Mouse (Mus musculus) CH12.LX (cell line): Measurements from ENCODE around the gene Slc9a9. TPM values are rescaled to one million over a fixed set of nuclear protein-coding genes. Genes with fewer than 3 reads are reported as not detected.

Source experiments
- DNase-seq: peaks from one replicate; pipeline ENCODE4 v3.0.0-alpha.2; 2013; ENCODE audit errors: extremely low read depth
- H3K27ac ChIP-seq: 2 replicates; pipeline ENCODE4 v1.5.1; 2012; ENCODE audit warnings: low read depth, mild to moderate bottlenecking, control low read depth, moderate library complexity; ENCODE audit not compliant: insufficient read depth
- H3K27me3 ChIP-seq: replicated peaks from 2 replicates; pipeline ENCODE3; 2012; ENCODE audit warnings: inconsistent platforms
- H3K36me3 ChIP-seq, 2 experiments: replicated peaks in 1 of 2; 2 replicates each; pipeline versions ENCODE3 to v1.6.1; 2012; ENCODE audit warnings: inconsistent platforms in 1 of 2, low read length in 1 of 2, mild to moderate bottlenecking in 1 of 2, mixed read lengths in 1 of 2, moderate library complexity in 1 of 2; ENCODE audit not compliant: control insufficient read depth in 1 of 2, insufficient read depth in 1 of 2
- H3K4me1 ChIP-seq, 2 experiments: 2 replicates each; pipeline ENCODE4 v1.6.1; 2012; ENCODE audit warnings: inconsistent platforms in 1 of 2, moderate library complexity in 1 of 2; ENCODE audit not compliant: insufficient read depth in 2 of 2, control insufficient read depth in 1 of 2
- H3K4me2 ChIP-seq: 2 replicates; pipeline ENCODE4 v1.6.1; 2012; ENCODE audit warnings: low read depth, mild to moderate bottlenecking, control low read depth; ENCODE audit not compliant: poor library complexity, insufficient read depth, severe bottlenecking
- H3K4me3 ChIP-seq, 3 experiments: fragments of 150-350 bp in 1 of 3; sonication (generic) in 1 of 3; replicated peaks in 1 of 3; 2 replicates each; pipeline versions ENCODE3 to v1.5.1; 2011 to 2012; ENCODE audit warnings: low read depth in 2 of 3, low read length in 2 of 3, mild to moderate bottlenecking in 2 of 3, moderate library complexity in 2 of 3, control low read depth in 1 of 3, improper control_type of control experiment in 1 of 3, inconsistent platforms in 1 of 3, mixed read lengths in 1 of 3; ENCODE audit not compliant: poor library complexity in 1 of 3
- H3K79me2 ChIP-seq: replicated peaks from 2 replicates; pipeline ENCODE4 v1.6.1; 2012; ENCODE audit warnings: mild to moderate bottlenecking, moderate library complexity; ENCODE audit not compliant: control insufficient read depth, poor library complexity, insufficient read depth, severe bottlenecking; ENCODE audit errors: extremely low read depth
- H3K9ac ChIP-seq: 2 replicates; pipeline ENCODE4 v1.6.1; 2012; ENCODE audit warnings: low read depth, mild to moderate bottlenecking, control low read depth, moderate library complexity; ENCODE audit not compliant: insufficient read depth
- H3K9me3 ChIP-seq: replicated peaks from 2 replicates; pipeline ENCODE3; 2012; ENCODE audit warnings: low read length, inconsistent platforms, mixed read lengths
- BHLHE40 ChIP-seq: IDR thresholded peaks from 2 replicates; pipeline ENCODE4 v1.6.1; 2011; ENCODE audit warnings: mild to moderate bottlenecking, low read depth, low read length, improper control_type of control experiment
- CHD1 ChIP-seq: IDR thresholded peaks from 2 replicates; pipeline ENCODE4 v1.6.1; 2012; ENCODE audit warnings: low read depth, low read length, improper control_type of control experiment, inconsistent platforms
- CHD2 ChIP-seq: IDR thresholded peaks from 2 replicates; pipeline ENCODE4 v1.6.1; 2011; ENCODE audit warnings: low read length, improper control_type of control experiment
- CTCF ChIP-seq, 2 experiments: IDR thresholded peaks in 1 of 2; conservative IDR thresholded peaks in 1 of 2; 2 replicates each; pipeline ENCODE4 v1.5.1; 2011 to 2012; ENCODE audit warnings: low read depth in 2 of 2, low read length in 2 of 2, improper control_type of control experiment in 1 of 2, inconsistent platforms in 1 of 2, mild to moderate bottlenecking in 1 of 2, moderate library complexity in 1 of 2
- E2F4 ChIP-seq: IDR thresholded peaks from 2 replicates; pipeline ENCODE4 v1.6.1; 2011; ENCODE audit warnings: low read depth, low read length, improper control_type of control experiment; ENCODE audit not compliant: insufficient replicate concordance
- ELF1 ChIP-seq: IDR thresholded peaks from 2 replicates; pipeline ENCODE4 v1.6.1; 2014; ENCODE audit warnings: low read depth, mild to moderate bottlenecking, inconsistent platforms, low read length, improper control_type of control experiment
- EP300 ChIP-seq: IDR thresholded peaks from 2 replicates; pipeline ENCODE4 v1.6.1; 2011; ENCODE audit warnings: low read length, improper control_type of control experiment
- ETS1 ChIP-seq: conservative IDR thresholded peaks from 2 replicates; pipeline ENCODE4 v1.6.1; 2012; ENCODE audit warnings: low read depth, mild to moderate bottlenecking, inconsistent platforms, low read length, improper control_type of control experiment, moderate library complexity
- IRF4 ChIP-seq: IDR thresholded peaks from 2 replicates; pipeline ENCODE4 v1.6.1; 2014; ENCODE audit warnings: low read depth, mild to moderate bottlenecking, inconsistent platforms, low read length, improper control_type of control experiment
- JUN ChIP-seq: IDR thresholded peaks from 2 replicates; pipeline ENCODE4 v1.6.1; 2011; ENCODE audit warnings: low read depth, mild to moderate bottlenecking, low read length, improper control_type of control experiment, moderate library complexity; ENCODE audit not compliant: insufficient read depth
- MAX ChIP-seq: IDR thresholded peaks from 2 replicates; pipeline ENCODE4 v1.6.1; 2011; ENCODE audit warnings: low read length, improper control_type of control experiment
- MEF2A ChIP-seq: IDR thresholded peaks from 2 replicates; pipeline ENCODE4 v1.6.1; 2014; ENCODE audit warnings: low read depth, mild to moderate bottlenecking, inconsistent platforms, low read length, improper control_type of control experiment, borderline replicate concordance
- MXI1 ChIP-seq: IDR thresholded peaks from 2 replicates; pipeline ENCODE4 v1.6.1; 2011; ENCODE audit warnings: mild to moderate bottlenecking, low read depth, low read length, improper control_type of control experiment
- MYC ChIP-seq: IDR thresholded peaks from 2 replicates; pipeline ENCODE4 v1.6.1; 2011; ENCODE audit warnings: low read depth, mild to moderate bottlenecking, improper control_type of control experiment, low read length
- NRF1 ChIP-seq: IDR thresholded peaks from 2 replicates; pipeline ENCODE4 v1.6.1; 2014; ENCODE audit warnings: low read depth, mild to moderate bottlenecking, inconsistent platforms, low read length, improper control_type of control experiment, moderate library complexity
- PAX5 ChIP-seq: IDR thresholded peaks from 2 replicates; pipeline ENCODE4 v1.6.1; 2012; ENCODE audit warnings: low read length, inconsistent platforms, mixed read lengths
- POLR2A ChIP-seq: IDR thresholded peaks from 2 replicates; pipeline ENCODE4 v1.6.1; 2011; ENCODE audit warnings: low read depth, mild to moderate bottlenecking, improper control_type of control experiment, low read length
- RAD21 ChIP-seq: IDR thresholded peaks from 2 replicates; pipeline ENCODE4 v1.6.1; 2011; ENCODE audit warnings: low read depth, mild to moderate bottlenecking, low read length, improper control_type of control experiment, moderate library complexity
- RCOR1 ChIP-seq: conservative IDR thresholded peaks from 2 replicates; pipeline ENCODE4 v1.6.1; 2012; ENCODE audit warnings: low read depth, mild to moderate bottlenecking, inconsistent platforms, low read length, improper control_type of control experiment
- SIN3A ChIP-seq: IDR thresholded peaks from 2 replicates; pipeline ENCODE4 v1.6.1; 2012; ENCODE audit warnings: low read length, improper control_type of control experiment, inconsistent platforms
- TBP ChIP-seq: conservative IDR thresholded peaks from 2 replicates; pipeline ENCODE4 v1.6.1; 2011; ENCODE audit warnings: low read depth, low read length, improper control_type of control experiment
- UBTF ChIP-seq: IDR thresholded peaks from 2 replicates; pipeline ENCODE4 v1.6.1; 2012; ENCODE audit warnings: low read depth, mild to moderate bottlenecking, inconsistent platforms, low read length, improper control_type of control experiment, moderate library complexity
- USF1 ChIP-seq: IDR thresholded peaks from 2 replicates; pipeline ENCODE4 v1.6.1; 2014; ENCODE audit warnings: low read depth, mild to moderate bottlenecking, inconsistent platforms, low read length, improper control_type of control experiment
- USF2 ChIP-seq: conservative IDR thresholded peaks from 2 replicates; pipeline ENCODE4 v1.6.1; 2011; ENCODE audit warnings: low read depth, low read length, improper control_type of control experiment
- ZC3H11A ChIP-seq: IDR thresholded peaks from 2 replicates; pipeline ENCODE4 v1.6.1; 2012; ENCODE audit warnings: low read depth, mild to moderate bottlenecking, inconsistent platforms, low read length, improper control_type of control experiment
- ZMIZ1 ChIP-seq: IDR thresholded peaks from 2 replicates; pipeline ENCODE4 v1.6.1; 2012; ENCODE audit warnings: low read depth, mild to moderate bottlenecking, inconsistent platforms, low read length, improper control_type of control experiment
- ZNF384 ChIP-seq: IDR thresholded peaks from 2 replicates; pipeline ENCODE4 v1.6.1; 2012; ENCODE audit warnings: low read depth, low read length, improper control_type of control experiment, inconsistent platforms
- dilution Hi-C: fragments of 300-500 bp; cut with MboI; formaldehyde crosslinking; loops from 2 replicates; pipeline ENCODE4 v1.14.3; 2020; ENCODE audit warnings: low sequenced_read_pairs; ENCODE audit not compliant: extremely low pct_unique_long_range_greater_than_20kb, extremely low pct_ligation_motif_present
- in situ Hi-C: fragments of 300-500 bp; cut with MboI; formaldehyde crosslinking; loops from 3 replicates; pipeline ENCODE4 v1.14.3; 2019; ENCODE audit warnings: low sequenced_read_pairs, low pct_ligation_motif_present, low pct_unique_long_range_greater_than_20kb, mixed read lengths
- polyA plus RNA-seq: library from polyadenylated mRNA; unstranded; fragments of >175 nt; gene quantifications from 2 replicates; pipeline ENCODE4 v1.2.1, GENCODE M21; 2012; ENCODE audit warnings: low read depth; ENCODE audit not compliant: insufficient read length
- total RNA-seq, 2 experiments: library from RNA; depleted of rRNA; stranded (reverse); fragments of 300-350 nt in 1 of 2; fragments of >200 nt in 1 of 2; gene quantifications; 2 replicates each; pipeline ENCODE4 v1.2.3; 2012 to 2014

Slc9a9 gene
- total and polyA plus RNA-seq, 3 experiments = not detected

DNA sequence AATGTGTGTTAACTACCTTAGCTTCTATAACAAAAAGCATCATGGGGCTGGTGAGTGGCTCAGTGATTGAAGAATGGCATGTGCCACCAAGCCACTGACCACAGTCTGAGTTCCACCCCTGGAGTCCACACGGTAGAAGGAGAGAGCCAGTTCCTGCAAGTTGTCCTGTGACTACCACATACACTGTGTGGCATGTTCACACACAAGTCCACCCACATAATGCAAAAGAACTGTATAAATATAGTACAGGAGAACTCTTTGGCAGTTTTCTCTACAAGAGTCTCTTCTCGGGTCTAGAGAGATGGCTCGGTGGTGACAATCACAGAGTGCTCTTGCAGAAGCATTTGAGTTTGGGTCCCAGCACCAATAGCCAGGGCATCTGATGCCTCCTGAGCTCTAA, 212.8 kb downstream of the Slc9a9 start:
- Histone ChIP-seq H3K9me3 (peaks cover 58% of the 10 kb centered on the region), H3K4me1 (no peaks in the 10 kb centered on the region), H3K27me3 (no peaks in the 10 kb centered on the region), H3K4me2 (no peak overlapping the region), H3K79me2 (no peaks in the 10 kb centered on the region), H3K4me3 (no peak overlapping the region), H3K9ac (no peak overlapping the region), H3K27ac (no peak overlapping the region), H3K36me3 (no peaks in the 10 kb centered on the region)
- dilution Hi-C loops (no loop called here), in situ Hi-C loops (no loop called here)
- TF ChIP-seq CHD1 (no peak), E2F4 (no peak), MYC (no peak), NRF1 (no peak)
- DNase-seq = no peak

- no peak overlapping the region for H3K4me3 ChIP-seq
Observed at GRCm38 (mm10) chr9:94883435-94883834, 213.7 kb downstream of the Slc9a9 start.

DNA sequence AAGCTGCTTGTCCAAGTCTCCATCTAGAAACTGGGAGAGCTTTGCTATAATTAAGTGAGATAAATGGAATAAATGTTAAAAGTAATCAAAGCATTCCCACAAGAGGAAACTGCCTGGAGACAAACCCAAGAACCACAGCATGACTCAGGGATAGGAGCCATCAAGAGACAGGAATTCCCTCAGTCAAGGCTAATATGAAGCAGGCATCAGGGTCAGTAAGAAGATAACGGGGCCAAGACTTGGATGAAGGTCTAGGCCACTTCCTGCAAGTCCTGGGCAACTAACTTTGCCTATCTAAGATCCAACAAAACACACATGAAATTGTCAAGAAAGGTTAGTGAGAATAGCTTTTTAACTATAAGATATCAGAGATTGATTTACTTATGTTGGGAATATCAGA, 215.4 kb downstream of the Slc9a9 start:
- no peak for DNase-seq
- Histone ChIP-seq H3K27me3 (no peaks in the 10 kb centered on the region), H3K27ac (no peak overlapping the region), H3K4me3 (no peak overlapping the region), H3K9me3 (peaks cover 62% of the 10 kb centered on the region), H3K4me2 (no peak overlapping the region), H3K4me1 (no peaks in the 10 kb centered on the region), H3K79me2 (no peaks in the 10 kb centered on the region), H3K9ac (no peak overlapping the region), H3K36me3 (no peaks in the 10 kb centered on the region)
- TF ChIP-seq EP300 = no peak
- TF ChIP-seq RCOR1 = no peak
- no peak for TF ChIP-seq TBP
- TF ChIP-seq ZNF384 = no peak
- no peak for TF ChIP-seq CHD2
- no peak for TF ChIP-seq BHLHE40
- TF ChIP-seq CTCF (conservative IDR thresholded peaks at IDR 0.05 in 1 of 2, IDR thresholded peaks at IDR 0.05 in 1 of 2; ENCODE audit: low read depth in 2 of 2, low read length in 2 of 2) = no peak
- TF ChIP-seq USF2 = no peak
- TF ChIP-seq JUN = no peak
- TF ChIP-seq ZC3H11A = no peak
- no peak for TF ChIP-seq USF1
- TF ChIP-seq UBTF = no peak
- TF ChIP-seq SIN3A = no peak
- dilution Hi-C loops = no loop called here
- in situ Hi-C loops = no loop called here

More at GRCm38 (mm10) chr9:94883435-94883834, 213.7 kb downstream of the Slc9a9 start:
- H3K36me3 ChIP-seq = no peaks in the 10 kb centered on the region
- dilution Hi-C loops = no loop called here
- H3K27me3 ChIP-seq = no peaks in the 10 kb centered on the region
- H3K27ac ChIP-seq = no peak overlapping the region
- H3K9ac ChIP-seq = no peak overlapping the region
- no peak for DNase-seq
- H3K79me2 ChIP-seq = no peaks in the 10 kb centered on the region
- H3K4me1 ChIP-seq = no peaks in the 10 kb centered on the region
- in situ Hi-C loops = no loop called here
- no peak for TF ChIP-seq PAX5
- TF ChIP-seq JUN = no peak
- no peak for TF ChIP-seq RAD21
- no peak for TF ChIP-seq RCOR1
- no peak for TF ChIP-seq ETS1
- no peak for TF ChIP-seq MXI1
- TF ChIP-seq POLR2A = no peak
- no peak for TF ChIP-seq IRF4
- TF ChIP-seq EP300 = no peak
- TF ChIP-seq TBP = no peak
- no peak for TF ChIP-seq MEF2A
- no peak for TF ChIP-seq CHD1
- TF ChIP-seq USF1 = no peak
- TF ChIP-seq ELF1 = no peak
- TF ChIP-seq ZMIZ1 = no peak
- TF ChIP-seq MAX = no peak
- H3K4me2 ChIP-seq = no peak overlapping the region
- H3K9me3 ChIP-seq = peaks cover 61% of the 10 kb centered on the region
